Mouse (Mus musculus) CH12.LX (cell line): ENCODE results near the gene Mrpl52.

Experiments
- CTCF ChIP-seq, 2 experiments: IDR thresholded peaks in 1 of 2; conservative IDR thresholded peaks in 1 of 2; 2 replicates each; pipeline ENCODE4 v1.5.1; 2011 to 2012; ENCODE audit warnings: low read depth in 2 of 2, low read length in 2 of 2, improper control_type of control experiment in 1 of 2, inconsistent platforms in 1 of 2, mild to moderate bottlenecking in 1 of 2, moderate library complexity in 1 of 2
- JUND ChIP-seq: conservative IDR thresholded peaks from 2 replicates; pipeline ENCODE4 v1.6.1; 2011; ENCODE audit warnings: low read depth, low read length, improper control_type of control experiment
- TCF12 ChIP-seq: IDR thresholded peaks from 2 replicates; pipeline ENCODE4 v1.6.1; 2014; ENCODE audit warnings: low read depth, mild to moderate bottlenecking, inconsistent platforms, low read length, improper control_type of control experiment
- ZC3H11A ChIP-seq: IDR thresholded peaks from 2 replicates; pipeline ENCODE4 v1.6.1; 2012; ENCODE audit warnings: low read depth, mild to moderate bottlenecking, inconsistent platforms, low read length, improper control_type of control experiment

DNA sequence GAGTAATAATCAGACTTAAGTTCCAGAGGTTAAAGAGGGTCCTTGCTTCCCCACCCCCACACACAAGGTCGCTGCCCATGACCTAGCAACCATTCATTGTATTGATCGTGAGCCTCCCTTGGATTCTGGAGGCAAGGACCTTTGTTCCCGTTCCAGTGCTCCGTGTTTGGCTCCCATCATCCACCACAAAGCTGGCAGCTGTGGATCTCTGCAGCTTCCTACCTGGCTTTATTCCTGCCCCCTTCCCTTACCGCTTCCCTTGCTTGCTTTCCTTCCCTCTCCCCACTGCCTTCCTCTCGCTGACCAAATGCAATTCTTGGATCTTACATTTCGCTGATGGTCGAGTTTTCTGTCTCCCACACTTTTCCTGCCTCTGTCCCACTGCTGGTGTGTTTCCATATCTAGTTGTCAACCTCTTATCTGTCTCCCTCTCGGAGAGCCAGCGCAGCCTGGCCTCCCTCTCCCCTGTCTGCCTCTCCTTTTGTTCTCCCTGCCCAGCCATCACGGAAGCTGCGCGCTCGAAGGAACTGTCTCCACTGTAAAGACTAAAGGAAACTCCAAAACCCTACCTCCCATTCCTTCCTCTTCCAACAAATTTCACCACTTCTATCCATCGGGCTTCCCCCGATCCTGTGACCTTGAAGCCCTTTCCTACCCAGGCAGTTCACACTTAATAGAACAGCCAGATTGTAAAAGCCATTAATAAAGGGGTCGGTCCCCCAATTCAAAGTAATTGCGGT lies 3.9 kb downstream of the Mrpl52 start:
- TF ChIP-seq ZC3H11A = no peak
- no peak for TF ChIP-seq CTCF (conservative IDR thresholded peaks at IDR 0.05 in 1 of 2, IDR thresholded peaks at IDR 0.05 in 1 of 2; ENCODE audit: low read depth in 2 of 2, low read length in 2 of 2)
- TF ChIP-seq JUND = no peak
- TF ChIP-seq TCF12 = no peak
